Mouse (Mus musculus) mesoderm, embryonic 11.5 days (tissue): Measurements from ENCODE around the gene Fam234a.
A peak's percentile ranks its signal among the peaks of the same experiment; 100 is the strongest.
"Not testable (repeated sequence)": the region's sequence is repeated elsewhere in the genome, so short reads cannot be mapped to it uniquely, and the experiment has no call there.

Experiments
- DNase-seq: peaks from one replicate; pipeline ENCODE4 v3.0.0-alpha.2; 2012; ENCODE audit warnings: low read depth, low spot score

Gene Fam234a

DNA sequence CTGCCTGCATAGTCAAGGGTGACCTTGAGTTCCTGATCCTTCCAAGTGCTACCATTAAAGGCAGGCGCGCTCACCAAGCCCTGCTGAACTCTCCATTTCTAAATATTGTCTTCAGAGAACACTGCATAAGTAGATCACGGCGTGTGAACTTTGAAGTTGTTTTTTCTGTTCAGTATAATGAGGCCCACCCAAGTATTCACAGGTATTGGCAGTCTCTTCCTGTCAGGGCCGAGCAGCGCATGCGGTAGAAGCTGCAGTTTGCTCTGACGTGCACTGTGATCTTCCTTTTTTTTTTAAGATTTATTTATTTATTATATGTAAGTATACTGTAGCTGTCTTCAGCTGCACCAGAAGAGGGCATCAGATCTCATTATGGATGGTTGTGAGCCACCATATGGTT, 9.7 kb downstream of the Fam234a start:
- no peak for DNase-seq

DNA sequence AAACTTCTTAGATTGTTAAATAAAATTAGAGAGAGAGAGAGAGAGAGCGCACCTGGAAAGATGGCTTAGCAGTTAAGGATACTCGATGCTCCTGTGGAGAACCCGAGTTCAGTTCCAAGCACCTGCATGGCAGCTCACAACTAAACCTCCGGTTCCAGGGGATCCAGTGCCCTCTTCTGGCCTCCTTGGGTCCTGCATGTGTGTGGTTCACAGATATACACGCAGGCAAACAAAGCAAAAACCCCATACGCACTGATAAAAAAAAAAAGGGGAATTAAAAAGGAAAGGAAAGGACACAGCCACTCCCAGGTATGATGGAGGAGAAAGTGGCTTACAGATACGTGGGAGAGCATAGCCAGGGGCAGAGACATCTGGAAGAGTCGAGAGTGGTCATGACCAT, 11.2 kb downstream of the Fam234a start:
- no peak for DNase-seq

DNA sequence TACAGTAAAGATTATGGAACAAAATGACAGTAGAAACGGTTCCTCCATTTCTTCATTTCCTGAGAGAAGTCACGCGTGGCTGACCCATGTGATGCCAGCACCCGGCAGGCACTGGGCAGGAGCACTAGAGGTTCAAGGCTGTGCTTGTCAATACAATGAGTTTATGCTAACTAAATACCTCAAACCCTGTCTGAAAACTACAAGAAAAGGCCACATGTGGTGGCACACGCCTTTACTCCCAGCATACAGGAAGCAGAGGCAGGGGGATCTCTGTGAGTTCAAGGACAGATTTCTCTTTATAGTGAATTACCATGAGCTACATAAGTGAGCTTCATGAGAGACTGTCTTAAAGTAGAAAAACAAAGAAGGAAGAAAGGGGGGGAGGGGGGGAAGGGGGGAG, 12.9 kb downstream of the Fam234a start:
- no peak for DNase-seq

DNA sequence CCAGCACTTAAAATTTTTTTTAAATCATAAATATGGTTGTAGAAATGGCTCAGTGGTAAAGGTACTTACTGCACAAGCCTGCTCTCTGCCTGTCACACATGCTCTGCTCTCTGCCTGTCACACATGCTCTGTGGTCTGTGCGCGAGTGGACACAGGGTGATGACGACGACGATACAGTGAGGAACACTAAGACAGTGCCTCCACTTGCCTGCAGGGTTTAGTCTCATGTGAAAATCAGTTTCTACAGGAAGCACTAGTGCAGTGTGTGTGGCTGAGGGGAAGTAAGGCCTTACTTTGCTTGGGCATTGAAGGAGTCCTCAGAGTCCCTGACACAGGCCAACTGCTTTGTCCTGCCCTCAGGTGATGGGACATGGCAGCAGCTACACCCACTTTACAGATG, 14.3 kb downstream of the Fam234a start:
- DNase-seq, result no peak

DNA sequence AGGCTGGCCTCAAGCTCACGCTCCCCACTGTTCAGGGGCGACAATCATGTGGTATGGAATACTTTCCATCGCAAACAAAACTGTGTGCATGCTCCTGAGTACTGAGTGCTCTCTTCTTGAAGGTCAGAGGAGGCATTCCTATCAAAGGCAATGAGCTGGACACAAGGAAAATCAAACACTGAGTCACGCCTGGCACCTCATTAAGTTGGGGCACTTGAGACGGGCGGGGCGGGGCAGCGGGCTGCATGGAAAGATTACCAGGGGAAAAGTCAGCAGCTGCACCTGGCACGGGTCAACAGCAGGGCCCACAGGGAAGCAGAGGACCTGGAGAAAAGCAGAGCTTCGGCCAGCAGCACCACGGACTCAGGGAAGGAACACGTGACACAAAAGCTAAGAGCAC, 18.9 kb downstream of the Fam234a start:
- no peak for DNase-seq

DNA sequence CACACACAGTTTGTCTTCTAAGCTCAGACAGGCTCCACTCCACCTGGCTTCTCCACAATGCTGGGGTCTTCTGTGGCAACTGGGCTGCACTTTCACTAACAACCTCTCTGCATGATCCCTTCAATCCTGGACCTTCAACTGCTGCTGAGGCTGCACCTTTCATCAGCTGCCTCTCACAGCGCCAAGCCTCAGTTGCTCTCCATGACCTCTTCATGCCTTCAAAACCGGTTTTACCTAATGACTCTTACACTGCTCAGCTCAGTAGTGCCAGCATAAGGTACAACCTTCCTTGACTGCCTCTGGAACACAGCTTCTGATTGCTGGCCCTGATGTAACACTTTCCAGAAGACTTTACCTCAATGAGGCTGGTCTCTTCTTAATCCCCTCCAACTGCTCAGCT, 22.5 kb downstream of the Fam234a start:
- no peak for DNase-seq

DNA sequence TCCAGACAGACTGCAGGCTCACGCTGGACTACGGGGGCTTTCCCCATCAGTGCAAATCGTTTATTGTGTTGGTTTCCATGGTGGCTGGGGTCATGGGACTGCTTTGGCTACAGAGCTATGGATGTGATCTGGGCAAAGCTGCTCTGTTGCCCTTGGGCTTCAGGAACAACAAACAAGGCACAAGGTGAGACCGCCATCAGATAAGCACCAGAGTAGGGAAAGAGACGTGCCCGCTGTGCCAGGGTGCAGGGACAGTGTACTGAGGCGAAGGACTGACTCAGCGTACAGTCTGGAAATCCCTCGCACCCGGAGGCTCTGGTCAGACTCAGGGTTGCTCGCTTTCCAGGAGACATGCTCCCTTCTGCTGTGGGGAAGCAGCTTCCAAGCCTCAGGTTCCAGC, 31.4 kb downstream of the Fam234a start:
- no peak for DNase-seq

DNA sequence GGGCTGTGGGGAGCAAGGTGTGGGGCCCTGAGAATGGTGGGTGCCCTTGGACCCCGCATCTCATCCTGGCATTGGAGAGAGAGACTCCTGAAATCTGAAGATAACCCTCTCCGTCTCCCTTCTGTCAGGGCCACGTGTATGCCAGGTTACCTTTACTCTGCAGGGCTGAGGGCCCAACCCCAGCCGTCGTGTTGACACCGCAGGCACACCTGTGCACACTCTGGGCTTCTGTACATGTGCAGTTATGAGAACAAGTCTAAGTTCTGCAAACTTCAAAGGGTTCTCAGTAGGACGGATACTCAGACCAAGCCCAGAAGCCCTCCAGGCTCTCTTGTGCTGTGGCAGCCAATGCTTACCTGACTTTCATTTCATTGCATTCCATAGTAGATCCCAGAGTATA, 31.8 kb downstream of the Fam234a start:
- DNase-seq, result no peak

DNA sequence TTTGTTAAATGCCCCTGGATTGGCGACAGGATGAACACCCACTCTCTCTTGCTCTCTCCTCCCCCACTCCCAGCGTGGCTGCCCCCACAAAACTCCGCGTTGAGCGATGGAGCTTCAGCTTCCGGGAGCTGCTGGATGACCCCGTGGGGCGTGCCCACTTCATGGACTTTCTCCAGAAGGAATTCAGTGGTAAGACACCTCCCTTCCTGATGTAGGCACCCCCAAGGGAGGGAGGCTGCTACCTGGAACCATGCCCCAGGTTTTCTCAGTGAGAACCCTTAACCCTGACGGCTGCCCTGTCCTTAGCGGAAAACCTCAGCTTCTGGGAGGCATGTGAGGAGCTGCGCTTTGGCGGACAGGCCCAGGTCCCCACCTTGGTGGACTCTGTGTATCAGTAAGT, 36.4 kb downstream of the Fam234a start, which contains the start of gene Arhgdig:
Gene Arhgdig, minus strand, starts transcription at position 101 of the 400 bp plus-strand sequence.
- no peak for DNase-seq

DNA sequence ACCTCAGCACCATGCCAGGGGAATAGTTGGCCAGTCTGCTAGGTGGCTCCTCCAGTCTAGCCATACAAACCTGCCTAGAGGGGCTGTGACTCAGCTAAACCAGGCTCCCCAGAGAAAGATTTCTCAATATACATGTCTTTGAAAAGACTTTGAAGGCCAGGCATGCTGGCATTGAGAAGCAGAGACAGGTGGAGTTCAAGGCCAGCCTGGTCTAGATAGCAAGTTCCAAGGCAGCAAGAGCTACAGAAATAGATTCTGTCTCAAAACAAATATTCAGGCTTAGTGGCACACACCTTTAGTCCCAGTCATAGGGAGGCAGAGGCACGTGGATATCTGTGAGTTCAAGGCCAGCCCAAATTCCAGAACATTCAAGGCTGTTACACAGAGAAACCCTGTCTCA, 37.6 kb downstream of the Fam234a start:
- DNase-seq, result no peak

DNA sequence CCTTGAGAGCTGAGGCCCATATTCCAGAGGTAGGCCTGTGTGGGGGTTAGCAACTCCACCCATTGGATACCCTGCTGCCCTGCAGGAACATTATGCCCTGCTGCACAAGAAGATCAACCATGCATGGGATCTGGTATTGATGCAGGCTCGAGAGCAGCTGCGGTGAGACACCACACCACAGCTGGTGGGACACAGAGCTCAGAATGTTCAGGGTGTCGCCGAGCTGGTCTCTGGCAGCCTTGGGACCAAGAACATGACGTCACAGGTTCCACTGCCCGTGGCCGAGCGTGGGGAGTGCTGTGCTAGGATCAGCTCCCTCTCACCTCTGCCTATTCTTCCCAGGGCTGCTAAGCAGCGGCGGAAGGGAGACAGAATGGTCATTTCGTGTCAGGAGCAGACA, 39.3 kb downstream of the Fam234a start:
- DNase-seq, result no peak

DNA sequence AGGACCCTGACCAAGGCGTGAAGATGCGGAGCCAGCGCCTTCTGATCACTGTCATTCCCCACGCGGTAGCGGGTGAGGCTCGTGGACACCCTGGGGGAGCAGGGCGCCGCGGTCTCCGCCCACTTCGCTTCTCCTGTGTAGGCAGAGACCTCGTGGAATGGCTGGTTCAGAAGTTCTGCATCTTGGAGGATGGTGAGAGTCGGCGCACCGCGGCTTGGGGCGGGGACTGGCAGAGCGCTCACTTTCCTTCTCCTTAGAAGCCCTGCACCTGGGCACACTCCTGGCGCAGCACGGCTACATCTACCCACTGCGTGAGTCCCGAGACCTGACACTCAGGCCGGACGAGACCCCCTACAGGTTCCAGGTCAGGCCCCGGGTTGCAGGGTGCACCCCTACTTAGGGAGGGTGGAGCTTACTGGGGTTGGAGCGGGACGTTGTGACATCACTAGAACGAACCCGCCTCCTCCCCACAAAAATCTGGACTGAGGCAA, 40.7 kb downstream of the Fam234a start:
- no peak for DNase-seq

DNA sequence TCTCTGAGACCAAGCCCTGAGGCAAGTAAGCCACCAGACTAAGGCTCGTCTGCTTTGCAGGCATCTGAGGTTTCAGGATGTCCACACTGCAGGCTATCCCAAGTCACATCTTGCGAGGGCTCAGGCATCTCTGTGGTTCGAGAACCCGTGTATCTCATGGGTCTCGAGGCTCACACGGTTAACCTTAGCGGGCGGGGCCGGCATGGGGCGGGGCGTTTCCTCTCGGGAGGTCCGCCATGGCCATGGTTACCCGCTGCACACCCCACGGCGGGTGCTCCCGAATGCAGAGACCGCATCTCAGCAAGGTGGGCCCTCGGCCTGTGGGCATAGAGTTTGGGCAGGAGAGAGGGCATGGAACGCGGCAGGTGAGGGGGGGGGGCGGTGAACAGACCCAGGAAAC, 41.3 kb downstream of the Fam234a start, which contains the start of gene Rgs11:
Gene Rgs11, plus strand, starts transcription at position 215 of the 400 bp plus-strand sequence.
- DNase-seq, result no peak

DNA sequence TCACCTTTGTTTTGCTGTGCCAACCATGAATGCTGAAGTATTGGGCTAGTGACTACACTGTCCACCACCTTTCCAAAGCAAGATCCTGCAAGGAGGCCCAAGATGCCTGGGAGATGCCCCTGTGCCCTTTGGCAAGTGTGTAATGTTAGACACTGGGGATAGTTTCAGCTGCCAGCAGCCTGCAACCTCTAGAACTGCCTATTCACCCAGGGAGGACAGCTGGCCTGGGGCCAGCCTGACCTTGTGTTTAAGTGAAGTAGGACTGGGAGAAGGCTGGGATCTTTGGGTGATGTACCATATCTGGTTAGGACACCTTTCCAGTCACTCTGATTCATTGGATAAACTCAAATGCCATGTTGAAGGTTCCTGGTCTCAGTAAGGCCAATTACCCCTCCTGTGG, 42.0 kb downstream of the Fam234a start:
- no peak for DNase-seq

DNA sequence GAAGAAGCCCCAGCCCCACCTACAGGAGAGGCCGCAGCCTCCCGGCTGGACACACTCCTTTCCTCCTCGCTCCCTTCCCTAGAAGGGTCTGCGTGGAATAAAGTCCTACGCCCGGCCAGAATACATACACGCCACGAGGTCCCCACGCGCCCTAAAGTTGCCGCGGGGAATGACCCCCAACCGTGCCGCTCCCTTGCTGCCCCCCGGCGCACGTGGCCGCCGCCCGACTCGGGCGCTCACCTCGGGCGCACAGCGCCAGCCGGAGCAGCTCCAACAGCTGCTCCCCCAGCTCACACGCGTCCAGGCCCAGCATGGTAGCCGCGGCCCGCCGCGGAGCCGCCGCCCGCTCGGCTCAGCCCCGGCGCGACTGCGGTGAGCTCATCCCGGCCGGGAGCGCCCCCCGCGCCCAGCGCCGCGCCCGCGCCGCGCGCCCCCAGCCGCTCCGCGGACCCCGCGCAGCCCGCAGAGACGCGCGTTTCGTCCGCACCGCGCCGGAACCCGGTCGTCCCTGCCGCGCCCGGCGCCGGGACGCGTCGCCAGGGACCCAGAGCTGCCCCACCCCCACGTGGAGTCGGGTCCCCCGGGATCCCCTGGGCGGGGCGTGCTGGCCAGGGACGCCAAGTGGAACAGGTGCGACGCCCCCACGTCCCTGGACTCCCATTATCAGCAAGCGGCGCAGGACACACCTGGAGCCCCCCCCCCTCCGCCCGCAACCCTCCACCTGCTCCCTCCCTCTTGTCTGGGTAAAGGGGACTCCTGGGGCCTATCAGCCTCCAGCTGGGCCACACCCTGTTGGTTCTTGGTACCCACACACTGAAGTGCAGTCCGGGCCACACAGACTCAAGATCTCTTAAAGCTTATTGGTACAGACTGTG, 43.0 kb downstream of the Fam234a start:
- DNase-seq, result peak; percentile 39

DNA sequence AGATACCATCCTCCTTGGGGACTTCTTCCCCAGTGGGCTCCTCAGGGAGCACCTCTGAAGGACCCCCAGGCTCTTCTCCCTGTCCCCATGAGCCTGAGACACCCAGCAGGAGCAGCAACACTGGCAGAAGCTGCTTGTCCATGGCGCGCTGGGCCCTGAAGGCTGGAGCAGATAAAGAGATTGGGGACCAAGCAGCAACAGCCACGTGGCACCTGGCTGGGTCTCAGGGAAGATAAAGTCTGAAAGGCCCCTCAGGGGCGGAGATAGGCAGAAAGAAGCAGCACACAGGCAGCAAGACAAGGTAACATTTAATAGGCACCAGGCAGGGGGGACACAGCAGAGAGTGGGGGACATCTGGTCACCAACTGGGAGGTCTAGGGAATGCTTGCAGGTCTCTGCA, 45.1 kb downstream of the Fam234a start, which contains the start of gene Pdia2:
Gene Pdia2, minus strand, starts transcription at position 196 of the 400 bp plus-strand sequence.
- DNase-seq, result no peak

DNA sequence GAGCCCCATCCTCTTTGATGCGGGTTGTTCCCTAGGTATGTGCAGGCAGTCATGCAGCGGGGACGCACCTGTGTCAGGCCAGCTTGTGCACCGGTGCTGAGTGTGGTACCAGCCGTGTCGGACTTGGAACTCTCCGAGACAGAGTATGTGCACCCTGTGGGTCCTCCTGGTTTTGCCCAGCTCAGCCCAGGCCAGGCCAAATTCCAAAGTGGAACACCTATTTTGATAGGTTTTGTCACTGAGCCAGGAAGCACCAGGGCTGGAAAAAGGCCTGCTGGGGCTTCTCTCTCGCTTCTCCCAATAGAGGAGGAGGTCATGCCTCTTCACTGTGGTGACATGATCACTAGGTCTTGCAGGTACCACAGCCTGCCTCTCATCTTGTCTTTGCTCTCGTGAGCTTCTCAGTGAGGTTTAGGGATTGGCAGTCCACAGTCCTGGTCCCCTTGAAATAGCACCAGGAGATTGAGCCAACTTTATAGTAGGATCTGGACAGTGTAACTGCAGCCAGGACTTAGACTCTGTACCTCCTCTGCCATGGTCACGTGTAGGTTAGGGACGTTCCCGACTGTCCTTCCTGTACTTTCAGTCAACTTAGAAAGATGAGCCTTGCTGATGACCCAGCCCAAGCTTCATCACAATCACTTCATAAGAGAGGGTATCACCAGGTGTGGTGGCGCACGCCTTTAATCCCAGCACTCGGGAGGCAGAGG, 51.4 kb downstream of the Fam234a start:
- DNase-seq, result no peak

DNA sequence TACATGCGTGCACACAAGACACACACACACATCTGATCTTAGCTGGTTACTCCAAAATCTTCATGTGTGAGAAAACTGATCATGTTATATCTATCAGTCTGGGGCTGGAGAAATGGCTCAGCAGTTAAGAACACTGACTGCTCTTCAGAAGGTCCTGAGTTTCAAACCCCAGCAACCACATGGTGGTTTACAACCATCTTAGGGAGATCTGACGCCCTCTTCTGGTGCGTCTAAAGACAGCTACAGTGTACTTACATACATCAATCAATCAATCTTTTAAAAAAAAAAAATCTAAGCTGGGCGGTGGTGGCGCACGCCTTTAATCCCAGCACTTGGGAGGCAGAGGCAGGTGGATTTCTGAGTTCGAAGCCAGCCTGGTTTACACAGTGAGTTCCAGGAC, 52.6 kb downstream of the Fam234a start:
- not testable (repeated sequence) for DNase-seq

DNA sequence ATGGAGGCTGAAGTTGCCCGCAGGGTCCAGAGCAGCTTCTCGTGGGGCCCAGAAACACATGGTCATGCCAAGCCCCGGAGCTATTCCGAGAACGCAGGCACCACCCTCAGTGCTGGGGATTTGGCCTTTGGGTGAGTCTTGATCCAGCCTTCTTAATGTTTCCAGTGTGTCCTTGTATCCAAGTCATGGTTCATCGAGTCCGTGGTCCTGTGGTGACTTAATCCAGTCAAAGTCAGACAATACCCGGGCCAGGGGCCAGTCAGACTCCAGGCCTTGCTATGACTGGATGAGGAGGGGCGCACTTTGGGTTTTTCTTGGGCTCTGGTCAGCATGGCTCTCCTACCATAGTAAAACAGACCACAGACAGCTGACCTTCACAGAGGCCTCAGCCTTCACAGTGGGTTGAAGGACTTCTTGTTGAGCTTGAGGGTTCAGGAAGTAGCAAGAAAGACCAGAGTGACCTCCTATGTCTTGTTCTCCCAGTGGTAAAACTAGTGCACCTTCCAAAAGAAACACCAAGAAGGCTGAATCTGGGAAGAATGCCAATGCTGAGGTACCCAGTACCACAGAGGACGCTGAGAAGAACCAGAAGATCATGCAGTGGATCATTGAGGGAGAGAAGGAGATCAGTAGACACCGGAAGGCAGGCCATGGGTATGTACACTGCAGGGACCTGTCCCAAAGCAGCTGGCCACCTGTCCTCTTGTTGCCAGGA, 55.8 kb downstream of the Fam234a start:
- no peak for DNase-seq

DNA sequence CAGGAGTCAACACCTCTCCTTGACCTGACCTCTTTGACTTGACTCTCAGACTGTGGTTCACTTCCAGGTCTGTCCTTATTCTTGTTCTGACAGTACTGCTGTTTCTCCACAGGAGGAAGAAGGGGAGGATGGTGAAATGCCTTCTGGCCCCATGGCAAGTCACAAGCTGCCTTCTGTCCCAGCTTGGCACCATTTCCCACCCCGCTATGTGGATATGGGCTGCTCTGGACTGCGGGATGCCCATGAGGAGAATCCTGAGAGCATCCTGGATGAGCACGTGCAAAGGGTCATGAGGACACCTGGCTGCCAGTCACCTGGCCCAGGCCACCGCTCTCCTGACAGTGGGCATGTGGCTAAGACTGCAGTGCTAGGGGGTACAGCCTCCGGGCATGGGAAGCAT, 56.5 kb downstream of the Fam234a start:
- DNase-seq, result no peak

DNA sequence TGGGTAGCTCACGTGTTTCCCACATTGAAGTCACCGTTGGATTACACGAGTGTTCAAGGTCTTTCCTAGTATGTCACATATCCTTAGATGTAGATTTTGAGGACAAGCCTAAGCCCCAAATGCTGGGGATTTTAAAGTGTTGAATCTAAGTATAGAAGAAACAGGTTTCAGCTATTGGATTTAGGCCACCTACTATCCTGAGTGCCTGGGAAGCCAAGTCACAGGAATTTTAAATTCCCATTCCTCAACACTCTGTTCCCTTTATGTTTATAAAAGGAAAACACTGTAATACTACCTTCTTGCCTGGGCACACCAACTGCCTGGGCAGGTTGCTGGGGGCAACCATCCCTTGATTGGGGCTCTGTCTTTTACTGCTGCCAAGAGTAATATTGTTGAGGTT, 62.9 kb downstream of the Fam234a start:
- DNase-seq, result no peak

DNA sequence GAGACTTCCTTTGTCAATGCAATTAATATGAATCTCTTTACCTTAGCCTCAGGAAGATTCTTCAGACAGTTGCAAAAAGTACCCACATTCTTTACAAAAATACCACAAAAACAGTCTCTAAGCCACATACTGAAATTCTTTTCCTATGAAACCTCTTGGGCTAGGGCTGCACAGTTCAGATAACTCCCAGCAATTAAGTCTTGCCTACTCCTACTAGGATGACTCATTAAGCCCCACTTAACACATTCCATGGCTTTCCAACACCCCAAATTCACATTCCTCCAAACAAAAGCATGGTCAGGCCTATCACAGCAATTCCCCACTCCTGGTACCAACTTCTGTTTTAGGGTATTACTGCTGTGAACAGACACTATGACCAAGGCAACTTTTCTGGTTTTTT, 65.4 kb downstream of the Fam234a start:
- no peak for DNase-seq
